Mouse (Mus musculus) liver, embryonic 14.5 days (tissue): Measurements from ENCODE around the gene Gm17018. TPM values are rescaled to one million over a fixed set of nuclear protein-coding genes. Genes with fewer than 3 reads are reported as not detected.

ENCODE experiments used
- ATAC-seq: fragments of 200-750 bp; cut with Nextera tagmentation; 2 replicates; pipeline ENCODE4 v1.8.0; 2017; ENCODE audit warnings: moderate number of reproducible peaks, mild to moderate bottlenecking, moderate library complexity; ENCODE audit not compliant: insufficient read depth
- DNase-seq, 3 experiments: peaks; one replicate each; pipeline ENCODE4 v3.0.0-alpha.2; 2012 to 2013; ENCODE audit warnings: low read depth in 3 of 3, low spot score in 3 of 3
- H3K27ac ChIP-seq: fragments of 300-500 bp; sonication (generic); 2 replicates; pipeline ENCODE4 v1.5.1; 2014; ENCODE audit warnings: moderate library complexity, mild to moderate bottlenecking, control low read depth, inconsistent platforms
- H3K27me3 ChIP-seq: fragments of 300-500 bp; sonication (generic); 2 replicates; pipeline ENCODE4 v1.6.1; 2014; ENCODE audit warnings: mild to moderate bottlenecking, low read length, moderate library complexity; ENCODE audit not compliant: control insufficient read depth, insufficient read depth
- H3K36me3 ChIP-seq: fragments of 300-500 bp; sonication (generic); replicated peaks from 2 replicates; pipeline ENCODE4 v1.6.1; 2014; ENCODE audit warnings: low read depth; ENCODE audit not compliant: control insufficient read depth, insufficient read depth
- H3K4me1 ChIP-seq, 2 experiments: fragments of 200-500 bp in 1 of 2; fragments of 300-500 bp in 1 of 2; sonication (generic) in 1 of 2; replicated peaks; 2 replicates each; pipeline ENCODE4 v1.6.1; 2012 to 2014; ENCODE audit warnings: antibody characterized with exemption in 1 of 2, inconsistent platforms in 1 of 2, low read length in 1 of 2; ENCODE audit not compliant: control insufficient read depth in 2 of 2, insufficient read depth in 2 of 2
- H3K4me2 ChIP-seq: fragments of 300-500 bp; sonication (generic); 2 replicates; pipeline ENCODE4 v1.6.1; 2014; ENCODE audit warnings: low read depth, mild to moderate bottlenecking, control low read depth, moderate library complexity
- H3K4me3 ChIP-seq, 2 experiments: fragments of 200-500 bp in 1 of 2; fragments of 300-500 bp in 1 of 2; sonication (generic) in 1 of 2; 2 replicates each; pipeline ENCODE4 v1.5.1; 2012 to 2014; ENCODE audit warnings: low read depth in 2 of 2, low read length in 2 of 2, mild to moderate bottlenecking in 2 of 2, control low read depth in 1 of 2, inconsistent platforms in 1 of 2, moderate library complexity in 1 of 2; ENCODE audit not compliant: insufficient read depth in 1 of 2
- H3K9ac ChIP-seq: fragments of 300-500 bp; sonication (generic); replicated peaks from 2 replicates; pipeline ENCODE4 v1.6.1; 2014; ENCODE audit warnings: mild to moderate bottlenecking, control low read depth, moderate library complexity
- H3K9me3 ChIP-seq: fragments of 300-500 bp; sonication (generic); 2 replicates; pipeline ENCODE4 v1.6.1; 2016; ENCODE audit warnings: low read length, mixed read lengths; ENCODE audit not compliant: control insufficient read depth
- CTCF ChIP-seq: IDR thresholded peaks from 2 replicates; pipeline ENCODE4 v1.5.1; 2016; ENCODE audit warnings: antibody characterized with exemption, low read depth, control low read depth
- EP300 ChIP-seq: IDR thresholded peaks from 2 replicates; pipeline ENCODE4 v1.6.1; 2016; ENCODE audit warnings: antibody characterized with exemption, low read depth
- WGBS: fragments of 180-500 bp; shearing (Covaris S2); extraction: QIAGEN DNeasy Blood & Tissue Kit; methylation state at CpG from one replicate; pipeline ENCODE4 v1.1.7; 2014; ENCODE audit not compliant: insufficient replicate concordance; 5-methylcytosine and 5-hydroxymethylcytosine counted together
- polyA plus RNA-seq, 2 experiments: library from polyadenylated mRNA; depleted of rRNA in 1 of 2; stranded (reverse) in 1 of 2; unstranded in 1 of 2; fragments of >200 nt; fragmentation: Nextera tagmentation in 1 of 2; extraction: Ambion mirVana in 1 of 2; gene quantifications; 2 replicates each; pipeline versions ENCODE4 v1.2.1 to v1.2.3; 2012 to 2014

The Gm17018 gene
- polyA plus RNA-seq, 2 experiments: 7.5 to 15.5 TPM

DNA sequence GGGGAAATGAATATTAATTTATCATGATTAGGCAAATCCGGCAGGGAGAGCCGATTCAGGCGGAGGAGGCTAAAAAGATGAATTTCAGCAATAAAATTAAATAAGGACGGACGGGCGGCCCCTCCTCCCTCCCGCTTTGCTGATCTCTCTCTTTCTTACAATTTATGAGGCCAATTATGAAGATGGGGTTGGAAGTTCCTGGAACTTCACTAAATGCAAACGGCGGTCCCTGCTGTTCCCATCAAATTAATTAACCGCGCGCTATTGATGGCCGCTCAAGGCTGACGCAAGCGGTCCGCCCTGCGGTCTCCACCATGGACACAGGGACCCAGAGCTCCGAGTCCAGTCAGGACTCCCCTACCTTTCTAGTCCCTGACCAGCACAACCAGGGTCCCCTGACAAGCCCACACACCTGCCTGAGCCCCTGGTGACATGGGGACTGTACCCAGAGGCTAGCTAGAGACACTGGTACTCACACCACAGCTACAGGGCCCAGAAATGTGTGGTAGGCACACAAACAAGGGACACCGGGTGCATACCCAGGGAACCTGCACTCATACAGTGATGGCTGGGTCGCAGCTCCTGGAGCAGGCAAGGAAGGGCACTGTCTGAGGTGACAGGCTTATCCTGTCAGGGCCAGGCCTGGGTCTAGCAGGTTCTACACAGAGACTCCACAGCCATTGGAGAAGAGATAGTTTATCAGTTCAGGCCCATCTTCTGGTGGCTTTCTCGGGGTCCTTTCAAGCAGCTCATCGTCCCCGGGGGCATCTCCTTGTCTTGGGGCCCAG, 11.1 kb upstream of the Gm17018 start:
- Histone ChIP-seq H3K36me3 (no peaks in the 10 kb centered on the region), H3K4me2 (no peak overlapping the region), H3K27ac (no peak overlapping the region), H3K4me1 (peaks cover 23 to 28% of the 10 kb centered on the region in 2 experiments), H3K9ac (no peak overlapping the region), H3K4me3 (no peak overlapping the region), H3K9me3 (no peaks in the 10 kb centered on the region), H3K27me3 (no peaks in the 10 kb centered on the region; the same call in none of the 2 replicates)
- WGBS: 71% methylated on average over 23 of the region's 23 CpGs
- peak; percentile 57; the same call in 1 of the 2 replicates for ATAC-seq
- TF ChIP-seq EP300 (peak; percentile 18; the same call in 1 of the 2 replicates), CTCF (no peak)
- DNase-seq: no peak

DNA sequence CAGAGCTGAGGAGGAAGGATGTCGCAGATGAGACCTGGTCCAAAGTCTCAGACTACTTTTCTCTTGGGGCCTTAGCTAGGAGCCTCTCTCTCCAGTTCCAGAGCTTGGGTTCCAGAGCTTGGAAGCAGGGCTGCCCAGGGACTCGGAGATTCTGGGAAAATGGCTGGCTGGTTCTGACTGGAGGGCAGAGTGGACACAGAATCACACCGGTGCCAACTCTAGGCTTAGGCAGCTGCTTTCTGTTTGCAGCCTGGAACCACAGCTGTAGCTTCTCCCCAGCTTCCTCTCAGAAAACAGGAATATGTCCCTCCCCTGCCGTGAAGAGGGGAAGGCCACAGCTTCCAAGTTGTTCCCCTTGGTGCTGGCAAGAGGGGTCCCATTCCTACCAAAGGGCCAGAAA, 10.5 kb upstream of the Gm17018 start:
- DNase-seq (no peak), ATAC-seq (no peak)
- H3K4me3 ChIP-seq: no peak overlapping the region
- no peak overlapping the region for H3K27ac ChIP-seq
- WGBS: 50% methylated on average over 4 of the region's 4 CpGs
- TF ChIP-seq CTCF (no peak), EP300 (no peak)
- H3K9ac ChIP-seq: no peak overlapping the region
- no peak overlapping the region for H3K4me2 ChIP-seq
- no peaks in the 10 kb centered on the region; the same call in none of the 2 replicates for H3K27me3 ChIP-seq
- H3K9me3 ChIP-seq: no peaks in the 10 kb centered on the region
- H3K36me3 ChIP-seq: no peaks in the 10 kb centered on the region
- peaks cover 23 to 28% of the 10 kb centered on the region in 2 experiments for H3K4me1 ChIP-seq

DNA sequence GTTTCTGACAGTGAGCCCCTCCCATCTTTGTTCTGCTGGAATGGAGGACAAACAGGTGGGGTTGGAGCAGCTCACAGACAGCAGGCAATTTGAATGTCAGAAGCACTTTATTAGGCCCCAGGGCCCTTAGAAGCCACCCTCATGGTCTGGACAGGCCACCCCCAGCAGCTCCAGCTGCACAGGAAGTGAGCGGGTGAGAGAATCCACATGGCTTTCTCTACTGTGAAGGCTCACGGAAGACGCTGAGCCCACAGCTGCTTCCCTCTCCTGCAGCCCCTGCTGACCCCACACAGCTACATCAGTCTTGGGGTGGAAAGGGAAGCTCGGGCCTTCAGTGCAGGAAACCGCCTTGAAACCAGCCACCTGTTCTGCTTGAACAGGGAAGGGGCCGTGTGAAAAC, 8.2 kb upstream of the Gm17018 start:
- no peaks in the 10 kb centered on the region for H3K27me3 ChIP-seq
- TF ChIP-seq EP300 (no peak), CTCF (no peak)
- H3K9ac ChIP-seq: no peak overlapping the region
- no peaks in the 10 kb centered on the region for H3K36me3 ChIP-seq
- no peak overlapping the region for H3K27ac ChIP-seq
- no peak overlapping the region for H3K4me3 ChIP-seq
- peaks cover 21 to 23% of the 10 kb centered on the region in 2 experiments for H3K4me1 ChIP-seq
- 42% methylated on average over 6 of the region's 6 CpGs for WGBS
- H3K9me3 ChIP-seq: no peaks in the 10 kb centered on the region
- no peak overlapping the region for H3K4me2 ChIP-seq
- no peak for DNase-seq
- no peak for ATAC-seq

DNA sequence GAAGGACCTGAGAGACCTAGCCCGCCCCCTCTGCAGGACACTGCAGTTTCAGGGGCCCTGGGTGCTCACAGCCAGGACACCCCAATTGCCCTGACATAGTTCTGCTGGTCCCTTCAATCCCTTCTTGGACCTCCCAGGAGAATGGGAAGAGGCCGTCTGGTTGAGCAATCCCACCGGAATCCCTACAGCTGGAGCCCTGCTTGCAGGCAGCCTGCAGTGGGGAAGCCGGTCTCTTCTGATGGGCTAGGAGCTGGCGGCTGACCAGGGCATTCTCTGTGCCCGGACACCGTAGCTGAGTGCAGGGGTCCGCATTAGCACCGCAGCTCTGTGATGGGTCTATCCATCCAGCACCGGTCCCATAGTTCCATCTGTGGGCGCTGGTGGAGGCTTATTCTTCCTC, 6.3 kb upstream of the Gm17018 start:
- Histone ChIP-seq H3K4me2 (no peak overlapping the region), H3K27me3 (no peaks in the 10 kb centered on the region), H3K9me3 (no peaks in the 10 kb centered on the region), H3K4me3 (no peak overlapping the region), H3K9ac (no peak overlapping the region), H3K36me3 (no peaks in the 10 kb centered on the region), H3K4me1 (peaks cover 6% of the 10 kb centered on the region in 2 experiments), H3K27ac (no peak overlapping the region)
- WGBS: 86% methylated on average over 11 of the region's 11 CpGs
- DNase-seq (no peak), ATAC-seq (no peak)
- TF ChIP-seq EP300 (no peak), CTCF (no peak)

DNA sequence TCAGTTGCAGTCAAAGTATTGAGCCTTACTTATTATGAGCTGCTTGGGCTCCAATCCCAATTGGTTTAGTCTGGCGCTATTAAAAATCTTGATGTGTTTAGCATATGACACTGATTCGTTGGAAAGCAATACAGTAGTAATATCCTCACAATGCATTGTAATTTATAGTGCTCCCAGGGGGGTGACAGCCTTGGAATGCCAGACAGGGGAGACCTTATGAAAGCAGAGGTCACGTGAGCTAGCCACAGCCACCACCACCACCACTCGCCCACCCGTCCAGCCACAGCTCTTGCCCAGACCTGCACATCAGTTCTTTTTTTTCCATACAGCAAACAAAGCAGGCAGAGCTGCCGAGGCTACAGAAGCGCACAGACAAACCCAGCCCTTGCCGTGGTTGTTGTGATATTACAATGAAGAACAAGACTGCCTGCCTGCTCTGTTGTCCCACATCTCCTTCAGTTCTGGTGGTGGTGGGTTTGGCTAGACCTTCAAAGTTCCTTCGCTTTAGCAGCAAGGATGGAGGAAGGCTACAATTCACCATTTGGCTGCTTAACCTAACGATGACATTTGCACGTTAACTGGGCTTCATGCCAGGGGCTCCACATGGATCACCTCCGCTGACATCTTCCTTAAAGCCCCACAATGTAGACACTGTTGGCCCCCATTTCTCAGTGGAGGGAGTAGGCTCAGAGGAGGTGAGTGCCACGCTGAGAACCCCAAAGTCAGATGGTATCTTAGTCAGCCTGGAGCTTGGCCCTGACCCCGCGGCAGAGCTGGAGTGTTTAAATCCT, 5.7 kb downstream of the Gm17018 start:
- no peak overlapping the region for H3K4me3 ChIP-seq
- H3K36me3 ChIP-seq: no peaks in the 10 kb centered on the region
- ATAC-seq: no peak
- no peak overlapping the region for H3K4me2 ChIP-seq
- no peak overlapping the region for H3K9ac ChIP-seq
- whole genome bisulfite sequencing: 66% methylated on average over 15 of the region's 15 CpGs
- DNase-seq: no peak
- no peak for TF ChIP-seq EP300
- TF ChIP-seq CTCF: no peak
- H3K27me3 ChIP-seq: no peaks in the 10 kb centered on the region
- no peaks in the 10 kb centered on the region for H3K9me3 ChIP-seq
- no peak overlapping the region for H3K27ac ChIP-seq
- H3K4me1 ChIP-seq: no peaks in the 10 kb centered on the region
